Mouse (Mus musculus): ENCODE data around the gene Ndufc2. TPM values are rescaled to one million over a fixed set of nuclear protein-coding genes. Genes with fewer than 3 reads are reported as not detected.
"Not testable (repeated sequence)": the region's sequence is repeated elsewhere in the genome, so short reads cannot be mapped to it uniquely, and the experiment has no call there.

The Ndufc2 gene
- total RNA-seq, 4 experiments from 2014 or later: 222 to 234 (median 229) TPM

- peak; percentile 64 to 88 for DNase-seq (ENCODE audit: low spot score in 2 of 2)
Observed at GRCm38 (mm10) chr7:97424621-97425245, 24.9 kb downstream of the Ndufc2 start.

- peak in 1 of 2 experiments; percentile 30 for DNase-seq (ENCODE audit: low spot score in 2 of 2)
Observed at GRCm38 (mm10) chr7:97426566-97426965, 26.8 kb downstream of the Ndufc2 start.

GRCm38 (mm10) chr7:97427296-97427695, 27.5 kb downstream of the Ndufc2 start:
- no peak for DNase-seq (ENCODE audit: low spot score in 2 of 2)

GRCm38 (mm10) chr7:97427778-97428420, 28.1 kb downstream of the Ndufc2 start:
- no peak for DNase-seq (ENCODE audit: low spot score in 2 of 2)

- DNase-seq (ENCODE audit: low spot score in 2 of 2): no peak
Observed at GRCm38 (mm10) chr7:97429705-97430104, 29.9 kb downstream of the Ndufc2 start.

GRCm38 (mm10) chr7:97433517-97433916, 33.7 kb downstream of the Ndufc2 start:
- DNase-seq (ENCODE audit: low spot score in 2 of 2): not testable (repeated sequence)

GRCm38 (mm10) chr7:97434517-97434916, 34.7 kb downstream of the Ndufc2 start:
- DNase-seq (ENCODE audit: low spot score in 2 of 2): no peak

- DNase-seq (ENCODE audit: low spot score in 2 of 2): no peak
Observed at GRCm38 (mm10) chr7:97438986-97439385, 39.2 kb downstream of the Ndufc2 start.

- peak; percentile 76 to 96 for DNase-seq (ENCODE audit: low spot score in 2 of 2)
Observed at GRCm38 (mm10) chr7:97446171-97446925, 46.5 kb downstream of the Ndufc2 start.

GRCm38 (mm10) chr7:97447050-97447531, 47.3 kb downstream of the Ndufc2 start:
- peak in 1 of 2 experiments; percentile 14 for DNase-seq (ENCODE audit: low spot score in 2 of 2)

- not testable (repeated sequence) for DNase-seq (ENCODE audit: low spot score in 2 of 2)
Observed at GRCm38 (mm10) chr7:97451023-97451422, 51.2 kb downstream of the Ndufc2 start, which contains the start of gene Kctd14. Kctd14 (plus strand) TSS chr7:97451323.

GRCm38 (mm10) chr7:97452196-97452595, 52.4 kb downstream of the Ndufc2 start:
- no peak for DNase-seq (ENCODE audit: low spot score in 2 of 2)

GRCm38 (mm10) chr7:97453141-97453921, 53.5 kb downstream of the Ndufc2 start:
- no peak for DNase-seq (ENCODE audit: low spot score in 2 of 2)

- no peak for DNase-seq (ENCODE audit: low spot score in 2 of 2)
Observed at GRCm38 (mm10) chr7:97454795-97455194, 55.0 kb downstream of the Ndufc2 start.

GRCm38 (mm10) chr7:97455577-97455976, 55.8 kb downstream of the Ndufc2 start:
- DNase-seq (ENCODE audit: low spot score in 2 of 2): no peak

Other genes with a start within 250 kb of the Ndufc2 start
- 10 to 100 TPM; 19.3 to 25.4 (median 22.6) TPM for gene Usp35, start 68.0 kb upstream of the Ndufc2 start, total RNA-seq (2022)
- gene Kctd21, start 67.7 kb upstream of the Ndufc2 start, total RNA-seq (2022): 10 to 100 TPM; 11.9 to 14.0 (median 12.5) TPM
- gene Alg8, start 28.4 kb upstream of the Ndufc2 start, total RNA-seq (2022): 10 to 100 TPM in 2 of 4 experiments, 1 to 10 TPM in 2; 7.9 to 13.3 (median 11.2) TPM
- 10 to 100 TPM; 17.6 to 27.1 (median 20.5) TPM for gene Thrsp, start 17.7 kb downstream of the Ndufc2 start, total RNA-seq (2022)
- 1 to 10 TPM; 4.3 to 4.5 (median 4.4) TPM for gene Kctd14, start 51.3 kb downstream of the Ndufc2 start, total RNA-seq (2022)
- gene Ints4, start 81.0 kb downstream of the Ndufc2 start, total RNA-seq (2022): 10 to 100 TPM; 26.8 to 41.5 (median 33.1) TPM
- gene Aamdc, start 179.5 kb downstream of the Ndufc2 start, total RNA-seq (2022): 10 to 100 TPM; 34.5 to 41.7 (median 36.6) TPM
- gene Rsf1, start 179.9 kb downstream of the Ndufc2 start, total RNA-seq (2022): 10 to 100 TPM; 42.3 to 50.3 (median 43.6) TPM